Mouse (Mus musculus): Measurements from ENCODE around the gene Slc5a2.
A peak's percentile ranks its signal among the peaks of the same experiment; 100 is the strongest.

Slc5a2 gene

DNA sequence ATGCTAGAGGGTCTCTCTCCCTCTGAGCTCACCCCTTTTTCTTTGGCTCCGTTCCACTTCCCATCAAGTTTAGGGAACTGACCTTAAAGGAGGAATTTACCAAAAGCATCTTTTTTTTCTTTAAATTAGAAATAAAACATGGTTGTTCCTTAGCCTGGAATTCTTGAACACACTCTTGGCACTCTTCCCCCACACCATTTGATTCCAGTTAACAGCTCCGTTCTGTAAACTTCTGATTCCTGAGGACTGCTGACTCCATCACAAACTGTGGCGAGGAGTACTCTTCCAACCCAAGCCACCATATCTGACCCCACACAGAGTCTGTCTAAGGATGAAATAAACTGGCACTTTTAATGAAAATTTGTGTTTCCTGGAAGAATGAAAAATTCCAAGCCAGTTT is 35.5 kb downstream of the Slc5a2 start:
- DNase-seq (ENCODE audit: low spot score) = no peak

- no peak for DNase-seq (ENCODE audit: low spot score)
These were observed 36.7 kb downstream of the Slc5a2 start for GRCm38 (mm10) chr7:128302151-128302550.

GRCm38 (mm10) chr7:128304198-128304597 is 38.7 kb downstream of the Slc5a2 start:
- DNase-seq (ENCODE audit: low spot score) = no peak

GRCm38 (mm10) chr7:128304907-128305306 is 39.5 kb downstream of the Slc5a2 start:
- peak; percentile 57 for DNase-seq (ENCODE audit: low spot score)

GRCm38 (mm10) chr7:128307851-128308250 is 42.4 kb downstream of the Slc5a2 start:
- DNase-seq (ENCODE audit: low spot score) = no peak

DNA sequence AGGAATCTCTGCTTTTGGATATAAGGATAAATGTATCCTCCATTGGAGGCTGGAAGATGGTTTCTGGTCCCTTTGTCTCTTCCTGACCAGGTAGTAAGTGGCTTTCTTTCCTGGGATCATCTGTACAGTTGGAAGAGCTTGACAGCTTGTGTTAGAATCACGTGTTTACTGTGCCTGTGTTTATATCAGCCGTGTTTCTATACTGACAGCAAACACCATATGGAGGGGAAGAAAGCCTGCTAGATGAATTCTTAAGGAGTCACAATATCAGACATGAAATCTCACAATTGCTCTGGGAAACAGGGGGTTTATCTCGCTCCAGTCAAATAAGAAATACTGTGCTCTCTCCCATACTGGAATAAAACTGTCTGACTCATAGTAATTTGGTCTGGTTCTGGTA is 43.8 kb downstream of the Slc5a2 start:
- no peak for DNase-seq (ENCODE audit: low spot score)

GRCm38 (mm10) chr7:128309776-128310175 is 44.3 kb downstream of the Slc5a2 start:
- DNase-seq (ENCODE audit: low spot score) = no peak

- no peak for DNase-seq (ENCODE audit: low spot score)
These were observed 44.8 kb downstream of the Slc5a2 start for GRCm38 (mm10) chr7:128310229-128310688.

GRCm38 (mm10) chr7:128311263-128311662 is 45.8 kb downstream of the Slc5a2 start:
- DNase-seq (ENCODE audit: low spot score) = no peak

DNA sequence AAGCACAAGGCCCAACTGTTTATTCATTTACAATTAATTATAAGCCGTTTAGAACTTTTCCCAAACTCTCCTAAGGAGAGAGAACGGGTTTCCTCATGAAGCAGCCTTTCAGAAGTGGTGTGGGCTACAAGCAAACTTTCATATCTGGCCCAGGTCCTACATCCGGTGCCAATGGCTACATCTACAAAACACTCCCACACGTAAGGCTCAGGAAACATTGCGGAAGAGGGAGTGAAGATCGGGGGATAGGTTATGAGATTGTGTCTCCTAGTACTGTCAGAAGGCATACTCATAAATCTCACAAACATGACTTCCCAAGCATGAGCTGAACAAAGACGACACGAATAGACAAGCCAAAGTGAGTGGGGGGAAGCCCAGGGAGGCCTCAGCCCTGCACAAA is 46.4 kb downstream of the Slc5a2 start:
- no peak for DNase-seq (ENCODE audit: low spot score)

DNA sequence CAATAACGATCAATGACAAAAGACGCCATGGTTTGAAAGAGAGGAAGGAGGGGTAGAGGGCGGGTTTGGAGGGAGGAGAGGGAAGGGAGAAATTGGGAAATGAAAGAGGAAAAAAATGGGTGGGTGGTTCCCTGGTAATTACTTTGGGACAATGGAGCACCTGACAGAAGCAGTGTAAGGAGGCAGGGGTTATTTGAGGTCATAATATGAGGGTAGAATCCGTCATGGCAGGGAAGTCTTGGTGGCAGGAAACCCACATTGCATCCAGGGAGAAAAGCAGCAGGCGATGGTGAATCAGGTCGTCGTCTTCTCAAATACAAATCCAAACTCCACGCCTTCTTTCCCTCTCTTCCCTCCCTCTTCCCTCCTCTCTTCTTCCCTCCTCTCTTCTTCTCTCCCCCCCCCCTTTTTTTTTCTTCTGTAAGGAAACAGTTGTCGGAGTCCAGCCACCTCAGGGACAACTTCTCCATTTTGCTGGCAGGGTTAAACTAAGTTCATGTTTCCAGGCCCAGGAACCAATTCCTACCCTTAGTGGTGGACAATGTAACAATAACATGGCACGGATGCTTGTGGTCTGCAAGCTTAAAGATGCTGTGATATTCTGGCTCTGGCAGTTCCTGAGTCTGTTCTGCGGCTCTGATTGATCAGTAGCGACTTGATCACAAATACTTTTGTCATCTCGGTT is 47.1 kb downstream of the Slc5a2 start:
- DNase-seq (ENCODE audit: low spot score) = no peak

DNA sequence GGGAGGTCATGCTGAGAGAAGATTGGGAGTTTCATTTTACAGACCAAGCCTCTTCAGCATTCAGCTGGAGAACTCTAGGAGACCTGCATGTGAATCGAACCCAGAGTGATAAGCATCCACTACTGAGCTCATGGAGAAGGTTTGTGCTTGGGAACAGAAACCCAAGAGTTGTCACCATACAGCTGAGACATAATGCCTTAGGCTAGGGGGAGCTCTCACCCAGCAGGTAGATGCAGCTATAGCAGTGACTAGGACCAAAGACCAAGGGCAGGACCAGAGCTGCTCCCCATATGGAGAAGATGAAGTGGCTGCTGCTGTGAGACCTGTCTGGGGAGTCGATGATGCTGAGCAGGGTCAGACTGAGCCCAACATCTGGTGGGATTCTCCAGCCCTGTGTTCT is 48.1 kb downstream of the Slc5a2 start:
- no peak for DNase-seq (ENCODE audit: low spot score)

GRCm38 (mm10) chr7:128314491-128314890 is 49.0 kb downstream of the Slc5a2 start:
- no peak for DNase-seq (ENCODE audit: low spot score)

DNA sequence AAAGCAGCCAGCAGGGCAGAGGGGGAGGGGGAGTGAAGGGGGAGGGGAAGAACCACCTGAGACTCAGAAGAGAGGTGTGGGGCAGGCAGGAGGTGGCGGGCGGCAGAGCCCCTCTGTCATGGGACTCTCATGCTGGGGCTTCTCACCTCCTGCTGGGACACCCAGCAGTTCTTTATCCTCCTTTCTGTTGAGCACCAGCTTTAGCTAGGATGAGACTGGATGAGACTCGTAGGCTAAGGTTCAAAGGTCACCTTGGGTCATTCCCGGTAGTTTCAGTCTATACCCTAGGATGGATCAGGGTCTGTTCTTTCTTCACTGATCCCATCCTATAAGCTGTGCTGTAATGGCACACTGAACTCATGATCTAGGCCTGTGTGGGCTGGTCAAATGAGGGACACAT is 51.6 kb downstream of the Slc5a2 start:
- DNase-seq (ENCODE audit: low spot score) = no peak

DNA sequence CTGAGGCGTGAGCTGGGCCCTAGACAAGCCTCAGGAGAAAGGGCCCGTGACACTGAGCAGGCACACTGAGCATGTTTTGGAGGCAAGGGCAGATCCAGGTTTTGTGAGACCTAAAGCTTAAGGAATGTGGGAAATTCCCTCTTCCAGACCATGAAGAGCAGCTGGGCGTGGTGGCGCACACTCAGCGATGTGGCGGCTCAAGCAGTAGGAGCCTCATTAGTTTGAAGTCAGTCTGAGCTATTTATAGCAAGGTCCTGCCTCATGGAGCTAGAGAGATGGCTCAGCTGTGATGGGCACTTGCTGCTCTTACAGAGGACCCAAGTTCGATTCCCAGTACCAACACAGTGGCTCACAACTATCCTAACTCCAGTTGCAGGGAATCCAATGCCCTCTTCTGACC is 53.7 kb downstream of the Slc5a2 start:
- no peak for DNase-seq (ENCODE audit: low spot score)

DNA sequence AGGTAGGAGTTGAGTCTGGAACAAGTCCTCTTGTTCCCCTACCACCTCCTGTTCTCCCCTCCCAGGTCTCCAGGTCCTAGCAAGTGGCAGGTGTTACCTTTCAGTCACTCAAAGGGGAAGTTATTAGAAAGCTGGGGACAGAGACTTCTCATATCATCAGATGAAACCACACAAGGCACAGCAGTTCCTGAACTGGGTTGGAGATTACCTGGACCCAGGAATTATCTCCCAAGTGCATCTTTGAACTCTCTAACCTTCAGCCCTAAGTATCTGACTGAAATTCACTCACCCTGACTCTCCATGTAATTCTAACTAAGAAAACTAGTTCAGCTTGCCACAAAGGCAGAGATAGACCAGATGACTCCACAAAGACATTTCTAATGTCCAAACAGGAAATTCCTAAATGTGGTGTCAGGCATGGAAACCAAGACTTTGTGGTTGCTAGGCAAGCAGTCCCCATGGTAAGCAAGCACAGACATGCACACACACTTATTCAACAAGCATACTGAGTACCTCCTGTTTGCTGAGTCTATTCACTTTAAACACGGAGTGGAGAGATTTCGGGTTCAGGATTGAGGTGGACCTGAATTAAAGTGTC is 54.9 kb downstream of the Slc5a2 start:
- DNase-seq (ENCODE audit: low spot score) = no peak

GRCm38 (mm10) chr7:128321260-128321659 is 55.8 kb downstream of the Slc5a2 start:
- no peak for DNase-seq (ENCODE audit: low spot score)

All from retina, embryonic 14.5 days (tissue).